Mouse (Mus musculus) frontal cortex, postnatal 14 days (tissue): ENCODE results near the gene Vwce.

Experiments
- DNase-seq, 2 experiments: peaks; one replicate each; pipeline ENCODE4 v3.0.0; 2022; ENCODE audit warnings: low spot score in 2 of 2

Vwce gene

DNA sequence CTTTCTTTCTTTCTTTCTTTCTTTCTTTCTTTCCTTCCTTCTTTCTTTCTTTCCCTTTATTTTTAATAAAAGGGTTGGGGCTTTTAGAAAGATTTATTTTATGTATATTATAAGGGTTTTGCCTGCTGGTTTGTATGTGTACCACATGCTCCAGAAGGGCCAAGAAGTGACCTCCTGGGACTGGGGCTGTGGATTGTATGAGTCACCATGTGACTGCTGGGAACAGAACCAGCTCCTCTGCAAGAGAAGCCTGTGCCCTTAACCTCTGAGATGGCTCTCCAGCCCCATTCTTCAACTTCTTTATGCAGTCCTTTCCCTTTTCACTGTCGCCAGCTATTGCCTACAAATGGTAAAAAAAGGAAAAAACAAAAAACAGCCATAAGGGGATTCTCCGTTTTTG is 11.6 kb downstream of the Vwce start:
- DNase-seq: no peak

DNA sequence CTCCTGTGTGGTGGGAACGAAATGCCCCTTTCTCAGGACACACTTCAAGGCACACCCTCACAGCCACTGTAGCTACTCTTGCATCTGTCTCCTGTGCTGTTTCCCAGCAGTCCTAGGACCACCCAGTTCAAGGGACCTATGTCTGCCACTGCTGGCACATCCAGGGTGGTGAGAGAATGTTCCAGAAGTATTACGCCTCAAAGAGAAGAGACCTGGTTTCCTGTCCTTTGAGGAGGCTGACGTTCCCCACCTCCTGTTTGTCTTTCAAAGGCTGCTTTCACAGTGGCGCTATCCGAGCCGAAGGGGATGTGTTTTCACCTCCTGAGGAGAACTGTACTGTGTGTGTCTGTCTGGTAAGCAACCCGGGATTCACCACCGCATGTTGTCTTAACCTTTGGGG is 14.1 kb downstream of the Vwce start:
- DNase-seq: no peak

DNA sequence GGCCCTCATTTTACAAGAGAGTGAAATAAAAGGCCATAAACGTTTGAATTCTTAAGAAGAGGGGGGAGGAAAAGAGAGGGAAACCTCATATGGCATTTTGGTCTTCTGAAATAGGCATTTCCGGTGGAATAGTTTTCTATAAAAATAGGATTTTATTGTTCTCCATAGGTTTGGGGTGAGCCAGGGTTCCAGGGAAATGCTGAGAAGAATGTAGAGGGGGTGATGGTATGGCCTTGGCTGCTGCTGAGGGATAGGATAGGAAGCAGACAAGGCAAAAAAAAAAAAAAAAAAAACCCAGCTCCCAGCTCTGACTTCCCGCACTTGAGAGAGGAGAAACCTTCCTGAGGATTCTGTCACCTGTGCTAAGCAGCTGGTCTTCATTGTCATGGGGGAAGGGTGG is 22.0 kb downstream of the Vwce start:
- DNase-seq: no peak

DNA sequence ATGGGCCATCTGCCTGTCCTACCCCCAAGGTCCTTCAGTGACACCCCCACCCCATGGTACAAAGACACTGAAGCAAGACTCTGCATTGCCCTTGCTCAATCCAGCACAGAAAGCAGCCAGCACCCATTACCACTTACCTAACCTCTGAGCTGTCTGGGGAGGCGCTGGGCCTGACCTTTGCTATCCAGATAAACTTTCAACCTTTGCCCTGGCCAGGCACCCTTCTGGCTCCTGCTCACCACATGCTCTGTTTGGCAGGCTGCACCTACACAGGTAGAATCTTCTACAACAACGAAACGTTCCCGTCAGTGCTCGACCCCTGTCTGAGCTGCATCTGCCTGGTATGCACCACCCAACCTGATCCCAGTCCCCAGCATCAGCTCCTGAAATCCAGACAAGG is 23.7 kb downstream of the Vwce start:
- no peak for DNase-seq

DNA sequence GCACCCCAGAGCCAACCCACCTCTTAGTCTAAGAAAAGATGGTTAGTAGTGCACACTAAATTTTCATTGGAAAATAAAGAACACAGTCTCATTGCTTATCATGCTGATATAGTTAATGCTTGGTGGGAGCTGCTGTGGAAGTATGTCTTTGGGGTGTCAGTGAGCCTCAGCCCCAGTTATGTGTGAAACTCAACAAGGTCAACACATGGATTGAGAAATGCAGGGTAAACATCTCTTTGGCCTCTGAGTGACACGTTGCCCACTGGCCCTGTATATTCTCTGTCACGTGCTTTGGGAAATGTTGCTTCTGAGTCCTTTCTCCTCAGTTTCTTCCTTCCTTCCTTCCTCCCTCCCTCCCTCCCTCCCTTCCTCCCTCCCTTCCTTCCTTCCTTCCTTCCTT is 24.4 kb downstream of the Vwce start:
- DNase-seq: no peak

DNA sequence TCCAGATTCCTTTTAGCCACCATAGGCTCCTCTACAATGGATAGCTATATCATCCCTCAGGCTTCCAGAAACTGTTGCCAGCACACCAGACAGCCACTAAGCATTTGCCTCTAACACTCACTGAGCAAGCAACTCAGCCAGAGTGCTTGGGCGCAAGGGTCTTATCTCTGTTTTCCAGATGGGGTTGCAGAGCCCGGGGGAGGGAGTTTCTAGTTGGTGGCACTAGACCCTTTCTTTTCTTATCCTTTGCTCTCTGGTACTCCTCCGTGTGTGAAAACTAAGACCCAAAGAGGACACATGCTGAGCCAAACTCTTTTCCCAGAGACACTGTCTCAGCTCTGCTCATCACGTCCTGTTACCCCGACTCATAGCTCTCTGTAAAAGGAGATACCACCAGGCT is 27.4 kb downstream of the Vwce start:
- DNase-seq: no peak

DNA sequence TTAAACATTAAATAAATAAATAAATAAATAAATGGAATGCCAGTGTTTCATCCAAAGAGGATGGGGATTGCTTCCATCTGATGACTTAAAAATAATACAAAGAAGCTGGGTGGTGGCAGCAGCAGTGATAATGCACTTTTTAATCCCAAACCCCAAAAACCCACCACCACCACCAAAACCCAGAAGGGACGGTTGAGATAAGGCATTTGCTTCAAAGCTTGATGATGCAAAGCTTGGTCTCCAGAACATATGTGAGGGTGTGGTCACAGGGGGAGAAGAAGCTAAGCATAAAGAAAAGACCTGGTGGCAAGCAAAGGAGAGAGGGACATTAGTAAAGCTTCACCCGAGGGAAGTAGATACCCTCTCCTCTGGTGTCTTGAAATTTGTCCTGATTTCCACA is 27.9 kb downstream of the Vwce start:
- DNase-seq: no peak

DNA sequence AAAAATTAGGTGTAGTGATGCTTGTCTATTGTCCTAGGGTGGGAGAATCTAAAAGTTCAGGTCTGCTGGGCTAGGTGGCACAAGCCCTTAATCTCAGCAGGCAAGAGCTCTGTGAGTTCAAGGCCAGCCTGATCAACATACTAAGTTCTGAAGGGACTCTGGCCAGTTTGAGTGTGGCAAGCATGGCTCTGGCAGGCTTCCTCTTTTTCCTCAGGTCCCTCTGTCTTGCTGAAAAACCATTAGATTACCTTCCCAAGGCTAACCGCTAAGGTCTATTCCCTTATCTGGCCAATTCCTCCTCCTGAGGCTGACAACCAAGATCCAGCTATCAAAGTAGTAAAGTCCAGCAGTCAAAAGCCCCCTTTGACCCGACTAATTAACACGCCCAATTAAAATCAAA is 28.7 kb downstream of the Vwce start:
- DNase-seq: no peak

DNA sequence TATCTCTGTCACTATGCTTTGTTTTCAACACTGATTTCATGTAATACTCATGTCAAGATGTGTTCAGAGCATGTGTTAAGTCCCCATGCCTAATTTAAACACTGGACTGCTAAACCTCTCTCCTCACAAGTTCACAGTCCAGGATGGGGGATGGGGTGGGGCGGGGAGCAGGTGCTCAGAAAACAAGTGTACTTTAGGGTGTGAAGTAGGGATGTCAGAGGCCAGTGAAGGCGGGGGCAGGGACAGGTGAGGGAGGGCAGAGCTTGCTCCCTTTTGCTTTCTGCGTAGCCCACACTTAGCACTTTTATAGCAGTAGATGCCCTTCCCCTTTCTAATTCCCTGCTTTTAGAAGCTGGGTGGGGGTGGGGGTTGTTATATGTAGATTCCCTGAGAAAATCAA is 31.1 kb downstream of the Vwce start:
- no peak for DNase-seq

DNA sequence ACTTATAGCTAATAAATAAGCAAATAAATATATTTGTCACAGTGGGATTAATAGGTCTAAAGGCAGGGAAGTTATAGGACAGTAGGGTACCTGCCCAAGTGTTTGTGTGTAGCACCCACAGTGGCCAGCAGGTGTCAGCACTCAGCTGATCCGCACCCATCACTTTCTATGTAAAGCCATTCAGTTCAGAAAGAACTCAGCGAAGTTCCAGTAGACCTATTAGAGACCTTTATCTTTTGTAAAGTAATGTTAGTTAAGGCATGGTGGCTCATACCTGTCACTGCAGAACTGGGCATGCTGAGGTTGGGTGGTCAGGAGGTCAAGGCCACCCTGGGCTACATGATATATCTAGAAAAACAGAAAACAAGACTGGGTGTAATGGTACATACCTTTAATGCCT is 31.5 kb downstream of the Vwce start:
- DNase-seq: peak in 1 of 2 experiments; percentile 71

DNA sequence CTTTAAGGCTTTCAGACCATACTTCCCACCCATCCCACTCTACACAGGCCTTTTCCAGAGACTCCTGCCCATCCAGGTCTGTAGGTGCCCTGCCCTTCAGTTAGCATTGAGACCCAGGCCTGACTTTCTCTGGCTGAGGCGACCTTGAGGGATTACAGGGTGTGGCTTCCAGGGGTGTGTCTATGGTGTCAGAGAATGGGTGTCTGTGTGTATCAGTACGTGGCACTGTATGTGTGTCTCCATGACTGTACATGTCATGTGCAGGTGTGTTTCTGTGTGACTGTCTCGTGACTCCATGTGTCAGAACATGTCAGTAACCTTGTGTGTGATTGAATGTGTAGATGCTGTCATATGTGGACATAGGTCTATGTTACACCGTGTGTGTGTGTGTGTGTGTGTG is 37.3 kb downstream of the Vwce start:
- DNase-seq: no peak

DNA sequence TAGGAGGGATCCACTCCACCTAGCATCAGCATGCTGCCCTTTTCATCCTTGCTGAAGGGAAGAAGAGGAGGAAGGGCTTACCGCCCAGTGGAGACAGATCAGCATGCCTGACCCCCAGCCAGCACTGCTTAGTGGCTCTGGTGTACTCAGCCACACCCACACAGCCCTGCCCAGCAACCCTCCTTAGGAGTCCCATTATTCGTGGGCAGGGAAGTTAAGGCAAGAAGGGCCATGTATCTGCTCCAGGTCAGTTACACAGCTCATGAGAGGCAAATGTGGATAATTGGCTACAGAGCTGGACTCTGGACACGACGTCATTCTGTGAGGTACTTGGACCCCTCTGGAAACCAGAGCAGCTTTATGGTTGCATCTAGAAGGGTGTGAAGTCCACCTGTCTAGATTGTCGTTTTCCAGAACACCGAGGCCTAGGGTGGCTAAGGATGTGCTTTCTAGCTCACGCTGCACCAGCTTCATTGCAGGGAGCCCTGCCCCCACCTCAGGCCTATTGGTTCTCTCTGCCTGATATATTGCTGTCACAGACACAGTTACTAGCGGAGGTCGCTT is 37.9 kb downstream of the Vwce start:
- DNase-seq: no peak

DNA sequence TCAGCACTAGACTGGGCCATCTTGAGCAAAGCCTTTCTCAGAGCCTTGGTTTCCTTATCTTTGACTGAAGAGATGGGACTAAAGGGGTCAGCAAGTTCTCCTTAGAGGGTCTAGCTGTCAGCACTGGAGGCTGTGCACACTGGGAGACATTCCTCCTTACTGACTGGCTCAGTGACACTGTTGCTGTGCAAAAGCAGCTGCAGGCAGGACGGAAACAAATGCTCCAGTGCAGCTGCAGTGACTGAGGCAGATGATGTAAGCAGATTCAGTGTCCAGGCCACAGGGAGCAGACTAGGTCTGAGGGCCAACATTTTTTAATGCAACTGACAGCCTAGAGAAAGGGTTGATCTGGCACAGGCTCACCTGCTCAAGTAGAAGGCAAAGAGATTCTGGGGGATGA is 39.3 kb downstream of the Vwce start:
- no peak for DNase-seq

DNA sequence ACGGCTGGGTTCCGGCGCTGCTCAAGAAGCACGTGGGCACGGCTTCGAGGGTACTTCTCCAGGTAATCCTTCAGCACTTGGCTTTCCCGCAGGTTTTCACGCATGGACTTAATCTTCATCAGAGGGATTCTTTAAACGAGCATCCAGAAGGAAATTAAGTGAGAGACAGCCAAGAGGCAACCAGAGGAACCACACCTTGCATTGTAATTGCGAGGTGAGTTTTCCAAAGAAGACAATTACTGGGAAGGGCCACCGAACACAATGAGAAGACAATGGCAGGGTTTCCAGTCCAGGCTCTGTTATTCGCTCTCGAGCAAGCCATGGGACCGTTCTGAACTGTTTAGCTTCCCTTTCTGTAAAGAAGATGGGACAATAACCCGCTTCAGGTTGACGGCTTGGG is 42.6 kb downstream of the Vwce start:
- no peak for DNase-seq

DNA sequence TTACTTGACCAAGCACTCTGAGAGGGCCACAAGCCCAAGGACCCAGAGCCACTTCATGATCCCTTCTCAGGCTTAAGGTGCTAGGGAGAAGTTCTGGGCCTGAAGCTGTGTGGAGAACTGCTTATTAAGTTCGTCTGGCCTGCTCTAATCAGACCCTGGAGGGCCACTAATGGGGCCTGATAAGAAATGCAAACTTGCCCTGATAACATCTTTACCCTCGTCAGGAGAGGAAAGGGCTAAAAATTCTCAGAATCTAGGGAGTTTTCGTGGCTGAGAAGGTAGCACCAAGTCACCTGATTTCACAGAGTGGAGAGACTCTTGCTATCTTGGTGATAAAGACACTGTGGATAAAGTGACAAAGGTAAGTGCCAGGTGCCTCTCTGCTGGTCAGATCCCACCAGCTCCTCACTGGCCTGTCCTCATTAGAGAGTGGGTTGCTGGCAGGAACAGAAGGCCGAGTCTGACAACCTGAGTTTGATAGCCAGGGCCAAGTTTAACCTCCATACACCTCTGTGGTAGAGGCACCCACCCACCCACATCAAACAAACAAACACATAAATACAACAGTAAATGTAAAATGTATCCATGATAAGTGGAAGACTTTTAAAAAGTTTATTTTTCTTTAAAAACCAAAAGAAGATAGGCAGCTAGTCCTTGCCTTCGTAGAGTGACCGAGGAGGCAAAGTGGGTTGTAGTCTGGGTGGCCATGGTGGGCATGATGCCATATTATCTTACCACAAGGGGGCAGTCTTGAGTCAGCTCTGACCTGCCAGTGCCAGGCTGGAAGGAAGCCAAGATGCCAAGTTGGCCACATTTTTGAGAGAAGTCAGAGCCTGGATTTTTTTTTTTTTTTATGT is 44.1 kb downstream of the Vwce start, which contains the start of gene Pga5:
Gene Pga5 (minus strand): TSS at position 157 of the 857 bp plus-strand sequence.
- DNase-seq: peak; percentile 53 to 73

DNA sequence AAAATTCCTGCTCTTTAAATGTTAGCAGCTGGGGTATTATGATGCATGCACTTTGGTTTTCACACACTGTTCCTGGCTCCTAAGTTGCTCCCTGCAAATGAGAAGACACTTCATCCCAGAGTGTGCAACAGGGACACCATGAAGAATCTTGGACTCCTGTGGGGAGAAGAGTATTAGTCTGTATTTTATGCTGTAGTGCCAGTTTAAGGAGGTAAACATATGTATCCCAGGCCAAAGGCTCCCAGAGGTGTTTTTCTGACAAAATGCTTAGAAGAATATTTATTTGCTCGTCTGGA is 44.7 kb downstream of the Vwce start:
- DNase-seq: no peak

DNA sequence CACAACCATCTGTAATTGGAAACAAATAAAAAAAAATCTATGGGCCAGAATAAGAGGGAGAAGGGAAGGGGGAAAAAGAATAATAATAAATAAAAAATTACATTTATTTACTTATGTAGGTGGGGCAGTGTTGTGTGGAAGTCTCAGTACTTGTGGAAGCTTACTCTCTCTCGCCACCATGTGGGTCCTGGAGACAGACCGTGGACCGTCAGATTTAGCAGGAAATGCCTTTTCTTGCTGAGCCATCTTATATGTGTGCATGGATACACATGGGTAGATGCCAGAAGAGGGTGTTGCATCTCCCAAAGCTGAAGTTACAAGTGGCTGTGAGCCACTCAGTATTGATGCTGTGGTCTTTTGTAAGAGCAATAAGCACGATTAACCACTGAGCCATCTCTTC is 47.6 kb downstream of the Vwce start:
- DNase-seq: no peak

DNA sequence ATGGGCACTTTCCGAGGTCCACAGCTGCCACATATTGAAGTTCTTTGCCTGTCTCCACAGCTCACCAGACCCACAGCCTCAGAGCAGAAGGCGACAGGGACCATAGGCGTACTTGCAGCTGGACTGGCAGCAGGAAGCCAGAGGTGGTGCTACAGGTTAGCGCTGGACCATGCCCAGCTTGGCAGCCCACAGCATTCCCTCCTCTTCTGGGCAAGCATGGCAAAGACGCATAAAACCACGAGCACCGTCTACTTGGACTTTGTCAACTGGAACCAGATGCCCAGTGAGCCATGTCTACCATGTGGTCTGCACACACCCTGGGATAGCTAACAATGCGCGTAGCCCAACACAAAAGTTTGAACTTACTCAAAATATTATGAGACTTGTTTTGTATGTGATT is 51.1 kb downstream of the Vwce start:
- DNase-seq: no peak

DNA sequence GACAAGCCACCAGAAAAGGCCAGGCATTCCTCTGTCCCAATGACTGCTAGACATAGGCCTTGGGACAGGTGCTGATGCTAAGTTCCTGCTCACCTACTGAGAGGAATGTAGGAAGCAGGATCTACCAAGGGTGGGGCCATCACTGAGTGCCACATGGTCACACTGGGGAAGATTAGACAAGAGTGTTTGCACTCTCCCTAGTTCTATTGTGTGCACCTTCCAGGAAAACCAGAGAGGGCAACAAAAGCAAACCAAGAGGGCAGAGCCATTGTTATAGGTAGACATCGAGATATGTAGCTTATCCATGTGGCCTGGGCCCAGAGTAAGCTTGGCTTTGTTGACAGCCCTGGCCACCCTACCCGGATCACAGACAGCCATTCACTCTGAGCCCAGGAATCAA is 51.7 kb downstream of the Vwce start:
- no peak for DNase-seq

DNA sequence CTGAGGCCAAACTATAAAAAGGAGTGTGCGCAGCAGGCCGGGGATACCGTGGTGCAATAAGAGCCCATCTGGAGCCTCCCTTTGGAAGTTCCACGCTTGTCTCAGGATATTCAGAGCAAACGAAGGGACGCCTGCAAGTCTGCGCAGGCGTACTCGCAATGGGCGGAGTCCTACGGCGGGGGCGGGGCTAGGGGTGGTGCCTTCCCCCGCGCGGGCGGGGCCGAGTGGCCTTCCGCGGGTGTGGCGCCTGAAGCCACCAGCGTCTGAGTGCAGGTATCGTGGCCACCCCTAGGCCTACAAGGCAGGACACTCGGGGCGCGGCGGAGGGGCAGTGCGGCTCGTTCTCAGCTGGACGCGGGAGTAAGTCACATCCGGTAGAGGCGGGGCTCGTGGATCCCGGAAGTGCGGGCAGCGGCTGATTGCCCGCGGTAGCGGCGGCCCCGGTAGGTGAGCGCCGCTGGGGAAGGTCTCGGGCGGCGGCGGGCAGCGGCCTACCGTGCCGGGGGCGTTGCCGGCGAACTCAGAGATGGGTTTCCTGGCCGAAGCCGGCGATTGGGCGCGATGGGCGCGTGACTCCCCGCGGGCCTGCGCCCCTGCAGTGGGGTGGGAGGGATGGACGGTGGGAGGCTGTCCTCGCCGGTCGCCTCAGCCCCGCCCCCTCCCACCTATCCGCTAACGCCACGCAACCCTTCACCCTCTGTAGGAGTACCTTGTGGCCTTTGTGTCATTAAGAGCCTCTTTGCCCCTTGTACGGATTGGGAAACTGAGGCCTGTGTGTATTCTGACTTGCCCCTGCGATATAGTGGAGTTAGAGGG is 54.7 kb downstream of the Vwce start, which contains the start of gene Vps37c:
Gene Vps37c (plus strand): TSS at position 199 of the 816 bp plus-strand sequence.
- DNase-seq: peak; percentile 83 to 89

DNA sequence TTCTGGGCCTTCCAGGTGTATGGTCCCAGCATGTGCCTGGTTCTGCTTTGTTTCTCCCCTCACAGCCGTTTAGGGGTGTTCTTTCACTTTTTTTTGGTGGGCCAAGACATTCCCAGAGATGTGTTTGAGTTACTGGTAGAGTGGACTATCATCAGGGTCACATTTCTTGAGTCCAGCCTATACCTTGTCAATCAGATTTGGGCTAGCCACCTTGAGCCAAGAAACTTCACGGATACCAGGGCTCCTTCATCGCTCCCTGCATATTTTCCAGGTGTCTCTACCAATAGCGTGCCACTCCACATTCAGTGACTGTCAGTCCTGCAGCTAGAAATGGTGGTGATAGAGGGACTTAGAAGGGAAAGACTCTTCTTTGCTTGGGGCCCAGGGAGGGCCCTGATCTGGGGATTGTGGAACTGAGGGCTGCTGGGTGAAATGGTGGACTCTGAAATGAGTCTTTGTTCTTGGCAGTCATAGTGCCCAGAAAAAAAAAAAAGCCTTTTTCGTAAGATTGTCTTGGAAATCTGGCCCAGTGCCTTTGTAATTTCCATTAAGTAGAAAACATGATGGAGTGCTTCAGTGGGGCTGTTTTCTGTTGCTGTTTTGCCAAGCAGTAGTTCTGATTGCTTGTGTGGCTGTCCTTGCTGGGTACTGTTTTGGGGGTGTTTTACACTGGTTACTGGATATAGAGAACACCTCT is 55.6 kb downstream of the Vwce start:
- no peak for DNase-seq

DNA sequence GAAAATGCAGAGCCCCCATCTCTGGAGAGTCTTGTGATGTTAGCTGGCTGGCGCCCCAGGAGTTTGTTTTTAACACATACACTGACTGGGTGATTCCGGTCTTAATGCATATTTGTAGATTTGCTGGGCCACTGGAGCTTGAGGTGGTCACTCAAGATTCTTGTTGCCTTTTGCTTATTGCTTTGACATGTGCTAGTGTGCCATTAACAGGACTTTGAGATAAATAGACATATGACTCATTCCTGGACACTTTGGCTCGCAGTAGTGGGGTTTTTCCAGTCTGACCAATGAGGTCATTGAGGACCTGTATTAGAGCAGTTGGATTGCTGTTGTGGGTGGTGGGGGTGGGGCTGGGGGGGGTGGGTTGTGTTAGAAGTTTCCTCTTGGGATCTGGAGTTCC is 56.3 kb downstream of the Vwce start:
- DNase-seq: no peak
